Comparison of ENCODE assay signal across 8 mouse cellular contexts in genomic region chr7:3703879-3704441, GRCm38 (mm10). TPM values are rescaled to one million over a fixed set of nuclear protein-coding genes. Genes with fewer than 3 reads are reported as not detected.
DNase-seq lines count a peak whose midpoint lies in the region; ATAC-seq and TF ChIP-seq lines count a peak whose summit lies in the region.

Gene Rps9 (plus strand): TSS chr7:3703993.

- WGBS in bone marrow, adult 2 months, result 1% methylated on average over 42 of the region's 42 CpGs
- under 1% methylated on average over 42 of the region's 42 CpGs for WGBS in embryonic facial prominence, embryonic 15.5 days
- WGBS in limb, embryonic 14.5 days, result 2% methylated on average over 42 of the region's 42 CpGs
- under 1% methylated on average over 42 of the region's 42 CpGs for WGBS in midbrain, postnatal 0 days

- H3K4me2 ChIP-seq in embryonic facial prominence, embryonic 15.5 days (replicated peaks), result peak within 1 kb of the TSS; percentile 65
- H3K4me2 ChIP-seq in limb, embryonic 14.5 days (replicated peaks; ENCODE audit: low read depth, low read length, severe bottlenecking), result peak within 1 kb of the TSS; percentile 87
- peak within 1 kb of the TSS; percentile 81 for H3K4me2 ChIP-seq in midbrain, postnatal 0 days (ENCODE audit: low read depth, low read length, poor library complexity, severe bottlenecking)

- H3K9me3 ChIP-seq in embryonic facial prominence, embryonic 15.5 days (replicated peaks), result no peaks in the 10 kb centered on the region
- H3K9me3 ChIP-seq in limb, embryonic 14.5 days (ENCODE audit: control insufficient read depth, low read length), result no peaks in the 10 kb centered on the region
- no peaks in the 10 kb centered on the region for H3K9me3 ChIP-seq in midbrain, postnatal 0 days (ENCODE audit: low read length)

- TF ChIP-seq POLR2A in bone marrow, adult 2 months (IDR thresholded peaks at IDR 0.05; ENCODE audit: borderline replicate concordance, control insufficient read depth, low read depth, low read length), result peak; percentile 74
- TF ChIP-seq POLR2A in limb, embryonic 14.5 days (IDR thresholded peaks at IDR 0.05; ENCODE audit: borderline replicate concordance, extremely low read depth, insufficient read depth, insufficient read length), result peak; percentile 99; the same call in 1 of the 2 replicates

- H3K4me1 ChIP-seq in bone marrow, adult 2 months (ENCODE audit: control insufficient read depth, insufficient read depth, low read length), result peaks cover 2% of the 10 kb centered on the region; the same call in 1 of the 2 replicates
- peaks cover 12% of the 10 kb centered on the region for H3K4me1 ChIP-seq in embryonic facial prominence, embryonic 15.5 days
- peaks cover 3% of the 10 kb centered on the region; the same call in 1 of the 2 replicates for H3K4me1 ChIP-seq in limb, embryonic 14.5 days (ENCODE audit: control insufficient read depth, insufficient read depth, low read length)
- peaks cover 7% of the 10 kb centered on the region; the same call in 1 of the 2 replicates for H3K4me1 ChIP-seq in midbrain, postnatal 0 days (ENCODE audit: insufficient read depth, low read length)

- H3K4me3 ChIP-seq in bone marrow, adult 2 months (replicated peaks; ENCODE audit: control insufficient read depth, low read depth, low read length), result peak within 1 kb of the TSS; percentile 95
- H3K4me3 ChIP-seq in embryonic facial prominence, embryonic 15.5 days (replicated peaks), result peak within 1 kb of the TSS; percentile 76
- peak within 1 kb of the TSS; percentile 74 for H3K4me3 ChIP-seq in limb, embryonic 14.5 days (replicated peaks; ENCODE audit: low read length)
- H3K4me3 ChIP-seq in midbrain, postnatal 0 days (ENCODE audit: low read depth, low read length), result peak within 1 kb of the TSS; percentile 59

- H3K36me3 ChIP-seq in embryonic facial prominence, embryonic 15.5 days, result peaks cover 55% of the 10 kb centered on the region
- H3K36me3 ChIP-seq in limb, embryonic 14.5 days (ENCODE audit: control insufficient read depth, insufficient read depth, low read length), result peaks cover 57% of the 10 kb centered on the region
- peaks cover 4% of the 10 kb centered on the region; the same call in 1 of the 2 replicates for H3K36me3 ChIP-seq in midbrain, postnatal 0 days (ENCODE audit: insufficient read depth, low read length)

- no peaks in the 10 kb centered on the region for H3K27me3 ChIP-seq in embryonic facial prominence, embryonic 15.5 days
- H3K27me3 ChIP-seq in limb, embryonic 14.5 days (ENCODE audit: control insufficient read depth, insufficient read depth, low read length), result no peaks in the 10 kb centered on the region
- no peaks in the 10 kb centered on the region for H3K27me3 ChIP-seq in midbrain, postnatal 0 days (ENCODE audit: insufficient read depth, low read length)

- no peak for TF ChIP-seq CTCF in bone marrow, adult 2 months (IDR thresholded peaks at IDR 0.05; ENCODE audit: control insufficient read depth, insufficient read depth, low read length)
- peak; percentile 51 for TF ChIP-seq CTCF in midbrain, postnatal 0 days (IDR thresholded peaks at IDR 0.05)

- peak; percentile 98 for DNase-seq in 416B (ENCODE audit: low read depth)
- DNase-seq in heart, adult 8-10 months (ENCODE audit: low spot score), result peak; percentile 98
- DNase-seq in kidney, adult 9 months, result peak; percentile 98
- DNase-seq in limb, embryonic 14.5 days (ENCODE audit: low spot score), result peak; percentile 99
- peak; percentile 99 for DNase-seq in midbrain, postnatal 0 days (ENCODE audit: low spot score)
- DNase-seq in spleen, postnatal 14 days (ENCODE audit: low spot score in 2 of 2), result peak; percentile 92 to 95

- peak; percentile 92 for ATAC-seq in embryonic facial prominence, embryonic 15.5 days (ENCODE audit: insufficient number of reproducible peaks, low FRiP score, low TSS enrichment, low read depth)
- peak; percentile 95 for ATAC-seq in limb, embryonic 14.5 days (ENCODE audit: low FRiP score, low read depth)
- peak; percentile 96 for ATAC-seq in midbrain, postnatal 0 days (ENCODE audit: low FRiP score)

- peak within 1 kb of the TSS; percentile 85 for H3K27ac ChIP-seq in bone marrow, adult 2 months (ENCODE audit: control insufficient read depth, insufficient read depth, low read depth, low read length, poor library complexity)
- peak within 1 kb of the TSS; percentile 97 for H3K27ac ChIP-seq in embryonic facial prominence, embryonic 15.5 days (replicated peaks)
- peak within 1 kb of the TSS; percentile 95 for H3K27ac ChIP-seq in limb, embryonic 14.5 days (replicated peaks; ENCODE audit: low read depth, low read length)
- H3K27ac ChIP-seq in midbrain, postnatal 0 days (ENCODE audit: low read depth, low read length), result peak within 1 kb of the TSS; percentile 84

- peak within 1 kb of the TSS; percentile 86 for H3K9ac ChIP-seq in embryonic facial prominence, embryonic 15.5 days
- peak within 1 kb of the TSS; percentile 92 for H3K9ac ChIP-seq in limb, embryonic 14.5 days (ENCODE audit: low read depth, low read length, severe bottlenecking)
- H3K9ac ChIP-seq in midbrain, postnatal 0 days (replicated peaks; ENCODE audit: low read length, poor library complexity, severe bottlenecking), result peak within 1 kb of the TSS; percentile 76

RNA-seq across cellular contexts. Expression of gene Rps9, which starts in this region (rescaled TPM):
- 3,380 and 3,507 TPM in 2 replicates for polyA plus RNA-seq in bone marrow, adult 2 months (2011; ENCODE audit: insufficient read depth, insufficient read length, low replicate concordance, missing spikeins)
- polyA plus RNA-seq in embryonic facial prominence, embryonic 15.5 days (2015; fragmentation: Nextera tagmentation; extraction: Ambion mirVana), result 1,464 and 1,578 TPM in 2 replicates
- 100 to 1,000 TPM; 559 to 671 (median 596) TPM for total RNA-seq in heart, adult 8-10 months (2022)
- polyA plus RNA-seq in limb, embryonic 14.5 days (2012; rRNA removed), result 2,914 and 3,913 TPM in 2 replicates
- 1,650 and 1,670 TPM in 2 replicates for polyA plus RNA-seq in limb, embryonic 14.5 days (2014; fragmentation: Nextera tagmentation; extraction: Ambion mirVana)
- total RNA-seq in midbrain, postnatal 0 days (2014; rRNA removed), result 733 and 742 TPM in 2 replicates
- 638 and 663 TPM in 2 replicates for polyA plus RNA-seq in midbrain, postnatal 0 days (2015; fragmentation: Nextera tagmentation; extraction: Ambion mirVana)

Comparison
In these comparisons a context has a peak if more than half of its experiments do, and no peak if none do; other contexts are left out.
1. Peak in every context shown above with its lines: DNase-seq, ATAC-seq, H3K4me3 ChIP-seq and H3K27ac ChIP-seq.